Mouse (Mus musculus) effector memory CD4-positive, alpha-beta T cell, adult 7 months (primary cell): ENCODE measurements around the gene Chchd4. TPM values are rescaled to one million over a fixed set of nuclear protein-coding genes. Genes with fewer than 3 reads are reported as not detected.

Experiments
- polyA plus RNA-seq: library from polyadenylated mRNA; unstranded; fragments of 100-300 nt; shearing (Covaris generic); gene quantifications from one replicate; pipeline ENCODE4 v1.2.1, GENCODE M21; 2017

Gene Chchd4
- polyA plus RNA-seq = 13.1 TPM

DNA sequence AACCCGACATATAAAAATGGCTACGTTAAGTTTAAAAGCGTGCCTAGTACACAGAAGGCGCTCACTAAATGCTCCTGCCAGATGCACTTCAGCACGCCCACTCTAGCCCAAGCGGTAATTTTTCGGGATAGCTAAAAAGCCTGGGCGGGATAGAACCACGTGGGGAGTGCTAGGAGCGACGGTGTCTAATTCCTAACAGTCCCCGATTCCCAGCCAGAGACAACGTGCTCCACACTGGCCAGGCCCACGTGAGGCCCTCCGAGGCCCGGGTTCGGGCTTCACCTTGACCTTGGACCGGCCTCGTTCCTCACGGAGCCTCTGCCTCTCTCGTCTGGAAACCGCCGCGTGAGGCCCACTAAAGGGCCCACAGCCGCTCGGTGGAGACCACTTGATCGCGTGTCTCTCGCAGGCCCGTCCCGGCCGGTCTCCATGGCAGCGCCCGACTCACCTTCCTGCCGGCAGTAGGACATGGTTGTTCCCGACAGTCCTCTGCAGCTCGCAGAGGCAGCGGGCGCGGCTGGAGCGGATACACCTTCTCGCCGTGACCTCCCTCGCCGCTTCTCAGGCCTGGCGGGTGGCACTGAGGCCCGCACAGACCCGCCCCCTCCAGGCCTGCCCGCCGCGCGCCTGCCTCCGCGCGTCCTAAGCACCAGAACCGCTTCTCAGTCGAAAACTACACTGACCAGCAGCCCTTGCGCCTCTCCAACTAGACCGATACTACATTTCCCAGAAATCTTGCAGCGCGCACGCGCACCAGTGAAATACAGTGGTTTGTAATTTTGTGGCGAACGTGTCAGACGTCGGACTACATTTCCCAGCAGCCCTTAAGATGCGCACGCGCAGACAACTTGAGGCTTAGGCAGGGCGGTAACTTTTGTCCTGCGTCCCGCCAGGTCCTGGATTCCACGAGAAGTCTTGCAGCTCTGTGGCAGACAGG lies at the start of gene Chchd4, which contains the start of gene Tmem43:
Chchd4 (minus strand) TSS at position 679 of the 937 bp plus-strand sequence.
Tmem43 (plus strand) TSS at position 836 of the 937 bp plus-strand sequence.

DNA sequence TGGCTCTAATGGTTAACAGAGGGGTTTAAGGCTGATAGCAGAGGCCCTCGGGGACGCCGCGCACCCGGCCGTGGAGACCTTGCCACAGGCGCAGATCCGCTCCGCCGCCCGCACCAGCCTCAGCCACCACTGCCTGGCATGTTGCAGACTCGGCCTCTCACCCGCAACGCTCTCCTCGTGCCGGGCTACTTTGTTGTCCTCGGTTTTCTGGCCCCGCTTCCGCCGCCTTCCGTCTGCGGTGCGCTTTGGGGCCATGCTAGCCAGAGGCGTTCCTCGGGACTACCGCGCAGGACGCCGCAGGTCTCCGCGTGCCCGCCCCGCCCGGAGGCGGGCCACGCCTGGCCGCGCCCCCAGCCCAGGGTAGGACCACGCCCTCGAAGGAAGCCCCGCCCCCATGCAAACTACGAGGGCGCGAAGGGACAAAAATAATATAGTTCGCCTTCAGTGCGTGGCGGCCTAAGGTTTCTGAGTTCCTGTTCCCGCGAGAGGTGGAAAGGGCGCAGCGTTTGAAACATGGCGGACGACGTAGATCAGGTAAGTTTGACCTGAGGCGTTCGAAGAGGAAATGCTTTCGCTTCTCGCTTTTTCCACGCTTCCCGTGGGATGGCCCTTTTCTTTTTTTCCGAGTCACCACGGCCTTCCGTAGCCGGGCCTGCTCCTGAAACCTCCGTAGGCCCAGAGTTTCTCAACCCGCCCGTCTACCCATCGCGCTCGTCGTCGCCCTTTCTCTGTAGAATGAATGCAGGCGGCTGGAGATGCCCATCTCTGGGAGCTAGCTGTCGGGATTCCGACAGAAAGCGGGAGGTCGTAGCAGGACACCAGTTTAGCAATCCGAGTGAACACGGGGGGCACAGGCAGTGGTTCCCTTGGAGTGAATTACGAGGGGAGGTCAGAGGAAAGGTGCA lies 42.5 kb upstream of the Chchd4 start, which contains the start of the genes Xpc and Lsm3:
Xpc (minus strand) TSS at position 344 of the 905 bp plus-strand sequence.
Lsm3 (plus strand) TSS at position 384 of the 905 bp plus-strand sequence.

Other genes starting within 250 kb of the Chchd4 start
- 0.12 TPM for gene Wnt7a, start 62.2 kb downstream of the Chchd4 start, polyA plus RNA-seq
- 38.3 TPM for gene Tmem43, start 157 bp upstream of the Chchd4 start, polyA plus RNA-seq
- 14.3 TPM for gene Xpc, start 42.3 kb upstream of the Chchd4 start, polyA plus RNA-seq
- gene Lsm3, start 42.4 kb upstream of the Chchd4 start, polyA plus RNA-seq = 119 TPM
- 70.7 TPM for gene Slc6a6, start 210.5 kb upstream of the Chchd4 start, polyA plus RNA-seq